Mouse (Mus musculus): ENCODE data around the gene Vamp5. TPM values are rescaled to one million over a fixed set of nuclear protein-coding genes. Genes with fewer than 3 reads are reported as not detected.
A peak's percentile ranks its signal among the peaks of the same experiment; 100 is the strongest.

Gene Vamp5
- polyA plus RNA-seq, 1 experiment from 2014 or later = 22.2 TPM

GRCm38 (mm10) chr6:72374206-72374605 lies 6.1 kb downstream of the Vamp5 start:
- no peak for ATAC-seq (ENCODE audit: low FRiP score, low TSS enrichment)
- Histone ChIP-seq H3K4me2 (replicated peaks; ENCODE audit: low read depth) (no peak overlapping the region), H3K27me3 (ENCODE audit: control insufficient read depth, insufficient read depth, low read length) (no peaks in the 10 kb centered on the region), H3K36me3 (ENCODE audit: control insufficient read depth, insufficient read depth, low read length) (no peaks in the 10 kb centered on the region), H3K4me1 (replicated peaks; ENCODE audit: control insufficient read depth, insufficient read depth) (peaks cover 6% of the 10 kb centered on the region; the same call in 1 of the 2 replicates), H3K27ac (replicated peaks) (0 out of 2 replicates have a peak overlapping the region, but pooled peaks have one; percentile 13), H3K9ac (ENCODE audit: low read length) (no peak overlapping the region), H3K4me3 (ENCODE audit: low read depth, low read length) (no peak overlapping the region), H3K9me3 (ENCODE audit: control insufficient read depth, low read length) (no peaks in the 10 kb centered on the region)
- 44% methylated on average over 7 of the region's 7 CpGs for WGBS
- TF ChIP-seq CTCF (IDR thresholded peaks at IDR 0.05; ENCODE audit: low read depth) (no peak), EP300 (optimal IDR thresholded peaks at IDR 0.05) (no peak)
- DNase-seq (ENCODE audit: low spot score) = no peak

GRCm38 (mm10) chr6:72373184-72373583 lies 7.1 kb downstream of the Vamp5 start:
- Histone ChIP-seq H3K4me2 (replicated peaks; ENCODE audit: low read depth) (no peak overlapping the region), H3K27me3 (ENCODE audit: control insufficient read depth, insufficient read depth, low read length) (no peaks in the 10 kb centered on the region), H3K36me3 (ENCODE audit: control insufficient read depth, insufficient read depth, low read length) (no peaks in the 10 kb centered on the region), H3K4me1 (replicated peaks; ENCODE audit: control insufficient read depth, insufficient read depth) (peaks cover 6% of the 10 kb centered on the region; the same call in 1 of the 2 replicates), H3K9ac (ENCODE audit: low read length) (no peak overlapping the region), H3K9me3 (ENCODE audit: control insufficient read depth, low read length) (no peaks in the 10 kb centered on the region), H3K27ac (replicated peaks) (no peak overlapping the region), H3K4me3 (ENCODE audit: low read depth, low read length) (no peak overlapping the region)
- 59% methylated on average over 4 of the region's 4 CpGs for WGBS
- no peak for DNase-seq (ENCODE audit: low spot score)
- no peak for TF ChIP-seq CTCF (IDR thresholded peaks at IDR 0.05; ENCODE audit: low read depth)
- TF ChIP-seq EP300 (optimal IDR thresholded peaks at IDR 0.05) = no peak
- no peak for ATAC-seq (ENCODE audit: low FRiP score, low TSS enrichment)

- 14% methylated on average over 1 of the region's 1 CpGs for WGBS
- H3K9ac ChIP-seq (ENCODE audit: low read length) = no peak overlapping the region
- peak; percentile 8; the same call in 1 of the 2 replicates for ATAC-seq (ENCODE audit: low FRiP score, low TSS enrichment)
Measured at GRCm38 (mm10) chr6:72371571-72371970, 8.7 kb downstream of the Vamp5 start.

DNA sequence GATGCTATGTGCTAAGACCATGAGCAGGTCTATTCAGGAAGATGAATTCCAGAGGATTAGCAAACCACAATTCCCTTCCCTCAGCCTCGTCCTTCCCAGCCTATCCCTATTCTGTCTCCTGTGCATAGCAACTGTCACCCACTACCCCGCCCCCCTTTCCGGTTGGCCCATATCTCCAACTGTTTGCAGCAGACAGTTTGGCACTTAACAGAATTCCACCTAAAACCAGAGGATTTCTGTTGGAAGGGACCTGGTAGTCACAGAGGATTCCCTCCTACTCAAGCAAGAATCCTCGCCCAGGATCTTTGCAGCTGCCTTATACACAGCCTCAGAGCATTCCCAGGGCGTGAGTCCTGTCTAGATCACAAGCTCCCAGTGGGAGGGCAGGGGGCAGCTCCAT lies 9.1 kb downstream of the Vamp5 start:
- TF ChIP-seq EP300 (optimal IDR thresholded peaks at IDR 0.05) = no peak
- no peak for TF ChIP-seq CTCF (IDR thresholded peaks at IDR 0.05; ENCODE audit: low read depth)
- Histone ChIP-seq H3K4me1 (replicated peaks; ENCODE audit: control insufficient read depth, insufficient read depth) (peaks cover 6% of the 10 kb centered on the region; the same call in 1 of the 2 replicates), H3K27me3 (ENCODE audit: control insufficient read depth, insufficient read depth, low read length) (no peaks in the 10 kb centered on the region), H3K36me3 (ENCODE audit: control insufficient read depth, insufficient read depth, low read length) (no peaks in the 10 kb centered on the region), H3K9ac (ENCODE audit: low read length) (no peak overlapping the region), H3K27ac (replicated peaks) (peak overlapping the region; percentile 76), H3K9me3 (ENCODE audit: control insufficient read depth, low read length) (no peaks in the 10 kb centered on the region), H3K4me2 (replicated peaks; ENCODE audit: low read depth) (no peak overlapping the region), H3K4me3 (ENCODE audit: low read depth, low read length) (no peak overlapping the region)
- WGBS = 26% methylated on average over 5 of the region's 5 CpGs
- ATAC-seq (ENCODE audit: low FRiP score, low TSS enrichment) = peak; percentile 41; the same call in 1 of the 2 replicates
- no peak for DNase-seq (ENCODE audit: low spot score)

More at GRCm38 (mm10) chr6:72371571-72371970, 8.7 kb downstream of the Vamp5 start:
- H3K36me3 ChIP-seq (ENCODE audit: control insufficient read depth, insufficient read depth, low read length) = no peaks in the 10 kb centered on the region
- H3K4me3 ChIP-seq (ENCODE audit: low read depth, low read length) = no peak overlapping the region
- TF ChIP-seq EP300 (optimal IDR thresholded peaks at IDR 0.05) (no peak), CTCF (IDR thresholded peaks at IDR 0.05; ENCODE audit: low read depth) (no peak)
- peak overlapping the region; percentile 76 for H3K27ac ChIP-seq (replicated peaks)
- no peak for DNase-seq (ENCODE audit: low spot score)
- peaks cover 6% of the 10 kb centered on the region; the same call in 1 of the 2 replicates for H3K4me1 ChIP-seq (replicated peaks; ENCODE audit: control insufficient read depth, insufficient read depth)
- H3K27me3 ChIP-seq (ENCODE audit: control insufficient read depth, insufficient read depth, low read length) = no peaks in the 10 kb centered on the region
- no peak overlapping the region for H3K4me2 ChIP-seq (replicated peaks; ENCODE audit: low read depth)
- no peaks in the 10 kb centered on the region for H3K9me3 ChIP-seq (ENCODE audit: control insufficient read depth, low read length)

GRCm38 (mm10) chr6:72370091-72370490 lies 10.2 kb downstream of the Vamp5 start:
- Histone ChIP-seq H3K27ac (replicated peaks) (peak overlapping the region; percentile 76), H3K27me3 (ENCODE audit: control insufficient read depth, insufficient read depth, low read length) (no peaks in the 10 kb centered on the region), H3K9me3 (ENCODE audit: control insufficient read depth, low read length) (no peaks in the 10 kb centered on the region), H3K4me1 (replicated peaks; ENCODE audit: control insufficient read depth, insufficient read depth) (peaks cover 6% of the 10 kb centered on the region; the same call in 1 of the 2 replicates), H3K4me3 (ENCODE audit: low read depth, low read length) (no peak overlapping the region), H3K9ac (ENCODE audit: low read length) (no peak overlapping the region), H3K36me3 (ENCODE audit: control insufficient read depth, insufficient read depth, low read length) (no peaks in the 10 kb centered on the region), H3K4me2 (replicated peaks; ENCODE audit: low read depth) (no peak overlapping the region)
- no peak for TF ChIP-seq CTCF (IDR thresholded peaks at IDR 0.05; ENCODE audit: low read depth)
- TF ChIP-seq EP300 (optimal IDR thresholded peaks at IDR 0.05) = no peak
- ATAC-seq (ENCODE audit: low FRiP score, low TSS enrichment) = peak; percentile 31
- no peak for DNase-seq (ENCODE audit: low spot score)
- WGBS = 54% methylated on average over 12 of the region's 12 CpGs

DNA sequence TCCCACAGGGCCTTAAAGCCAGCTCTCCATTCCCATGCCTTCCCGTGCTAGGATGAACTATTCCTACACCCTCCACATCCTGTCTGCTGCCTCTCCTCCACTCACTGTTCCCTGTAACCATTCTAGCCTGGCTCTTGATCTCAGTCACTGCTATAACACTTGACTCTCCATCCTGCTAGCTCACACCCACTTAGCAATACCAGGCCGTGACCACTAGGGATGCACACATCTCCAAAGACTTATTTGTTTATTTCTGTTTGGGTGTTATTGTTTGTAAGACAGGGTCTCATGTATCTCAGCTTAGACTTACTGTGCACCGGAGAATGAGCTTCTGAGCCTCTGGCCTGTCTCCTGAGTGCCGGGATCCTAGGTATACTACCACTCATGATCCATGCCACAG lies 10.7 kb downstream of the Vamp5 start:
- 83% methylated on average over 4 of the region's 4 CpGs for WGBS

More for the DNA sequence above, 10.7 kb downstream of the Vamp5 start:
- no peak overlapping the region for H3K4me3 ChIP-seq (ENCODE audit: low read depth, low read length)
- H3K9me3 ChIP-seq (ENCODE audit: control insufficient read depth, low read length) = no peaks in the 10 kb centered on the region
- DNase-seq (ENCODE audit: low spot score) = no peak
- H3K27ac ChIP-seq (replicated peaks) = peak overlapping the region; percentile 76; the same call in 1 of the 2 replicates
- no peak overlapping the region for H3K4me2 ChIP-seq (replicated peaks; ENCODE audit: low read depth)
- TF ChIP-seq EP300 (optimal IDR thresholded peaks at IDR 0.05) = no peak
- TF ChIP-seq CTCF (IDR thresholded peaks at IDR 0.05; ENCODE audit: low read depth) = peak; percentile 49
- no peak for ATAC-seq (ENCODE audit: low FRiP score, low TSS enrichment)
- no peaks in the 10 kb centered on the region for H3K36me3 ChIP-seq (ENCODE audit: control insufficient read depth, insufficient read depth, low read length)
- H3K27me3 ChIP-seq (ENCODE audit: control insufficient read depth, insufficient read depth, low read length) = no peaks in the 10 kb centered on the region
- no peak overlapping the region for H3K9ac ChIP-seq (ENCODE audit: low read length)
- peaks cover 6% of the 10 kb centered on the region; the same call in 1 of the 2 replicates for H3K4me1 ChIP-seq (replicated peaks; ENCODE audit: control insufficient read depth, insufficient read depth)
